Mouse (Mus musculus): Measurements from ENCODE around the gene Atp9a.

The Atp9a gene

GRCm38 (mm10) chr2:168600750-168601490, 141.3 kb downstream of the Atp9a start:
- peak; percentile 40 for DNase-seq (ENCODE audit: extremely low spot score)

GRCm38 (mm10) chr2:168595693-168596092, 146.5 kb downstream of the Atp9a start:
- no peak for DNase-seq (ENCODE audit: extremely low spot score)

- DNase-seq (ENCODE audit: extremely low spot score): no peak
Observed at GRCm38 (mm10) chr2:168593676-168594075, 148.5 kb downstream of the Atp9a start.

- DNase-seq (ENCODE audit: extremely low spot score): no peak
Observed at GRCm38 (mm10) chr2:168593004-168593403, 149.2 kb downstream of the Atp9a start.

GRCm38 (mm10) chr2:168591076-168591475, 151.1 kb downstream of the Atp9a start:
- DNase-seq (ENCODE audit: extremely low spot score): no peak

- DNase-seq (ENCODE audit: extremely low spot score): no peak
Observed at GRCm38 (mm10) chr2:168590556-168590955, 151.7 kb downstream of the Atp9a start.

GRCm38 (mm10) chr2:168590168-168590551, 152.0 kb downstream of the Atp9a start:
- DNase-seq (ENCODE audit: extremely low spot score): peak; percentile 51

- DNase-seq (ENCODE audit: extremely low spot score): no peak
Observed at GRCm38 (mm10) chr2:168589368-168590167, 152.6 kb downstream of the Atp9a start.

GRCm38 (mm10) chr2:168588591-168589367, 153.4 kb downstream of the Atp9a start:
- no peak for DNase-seq (ENCODE audit: extremely low spot score)

GRCm38 (mm10) chr2:168587159-168587558, 155.1 kb downstream of the Atp9a start:
- no peak for DNase-seq (ENCODE audit: extremely low spot score)

- DNase-seq (ENCODE audit: extremely low spot score): no peak
Observed at GRCm38 (mm10) chr2:168586512-168586911, 155.7 kb downstream of the Atp9a start.

GRCm38 (mm10) chr2:168584857-168585256, 157.4 kb downstream of the Atp9a start:
- no peak for DNase-seq (ENCODE audit: extremely low spot score)
